Mouse (Mus musculus): ENCODE results near the gene Syngr4. TPM values are rescaled to one million over a fixed set of nuclear protein-coding genes. Genes with fewer than 3 reads are reported as not detected.
A peak's percentile ranks its signal among the peaks of the same experiment; 100 is the strongest.

Syngr4 gene
- polyA plus RNA-seq, 1 experiment: 0.19 TPM

DNA sequence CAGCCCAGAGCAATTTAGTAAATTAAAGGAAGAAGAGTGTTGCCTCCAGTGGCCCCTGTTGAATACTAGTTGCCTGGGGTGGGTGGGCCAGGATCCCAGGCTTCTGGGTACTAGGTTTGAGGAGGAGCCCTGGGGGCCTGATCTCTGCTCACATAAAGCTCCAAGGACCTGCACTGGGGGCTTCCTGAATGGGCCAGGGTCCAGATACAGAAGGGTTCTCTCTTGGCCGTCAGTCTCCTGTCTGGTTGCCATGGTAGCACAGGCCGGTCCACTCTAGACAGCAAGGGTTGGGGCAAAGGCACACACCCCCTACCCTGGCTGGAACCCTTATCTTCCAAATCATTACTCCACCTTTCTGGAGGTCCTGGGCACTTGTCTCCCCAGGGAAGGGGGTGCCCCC, 28.6 kb downstream of the Syngr4 start:
- Histone ChIP-seq H3K36me3 (ENCODE audit: control insufficient read depth, insufficient read depth, low read length) (no peaks in the 10 kb centered on the region), H3K27ac (ENCODE audit: insufficient read depth, low read depth, low read length) (no peak overlapping the region), H3K27me3 (replicated peaks; ENCODE audit: control insufficient read depth, insufficient read depth, low read length) (no peaks in the 10 kb centered on the region), H3K4me1 (ENCODE audit: control insufficient read depth, insufficient read depth, low read length) (peaks cover 6% of the 10 kb centered on the region; the same call in 1 of the 2 replicates), H3K4me3 (ENCODE audit: insufficient read depth, low read depth, low read length) (no peak overlapping the region)
- no peak for DNase-seq
- TF ChIP-seq POLR2A (IDR thresholded peaks at IDR 0.05; ENCODE audit: low read depth, low read length): no peak
- TF ChIP-seq CTCF (conservative IDR thresholded peaks at IDR 0.05; ENCODE audit: insufficient read depth, insufficient read length, low read depth, low read length): no peak
- 60% methylated on average over 2 of the region's 2 CpGs for WGBS

DNA sequence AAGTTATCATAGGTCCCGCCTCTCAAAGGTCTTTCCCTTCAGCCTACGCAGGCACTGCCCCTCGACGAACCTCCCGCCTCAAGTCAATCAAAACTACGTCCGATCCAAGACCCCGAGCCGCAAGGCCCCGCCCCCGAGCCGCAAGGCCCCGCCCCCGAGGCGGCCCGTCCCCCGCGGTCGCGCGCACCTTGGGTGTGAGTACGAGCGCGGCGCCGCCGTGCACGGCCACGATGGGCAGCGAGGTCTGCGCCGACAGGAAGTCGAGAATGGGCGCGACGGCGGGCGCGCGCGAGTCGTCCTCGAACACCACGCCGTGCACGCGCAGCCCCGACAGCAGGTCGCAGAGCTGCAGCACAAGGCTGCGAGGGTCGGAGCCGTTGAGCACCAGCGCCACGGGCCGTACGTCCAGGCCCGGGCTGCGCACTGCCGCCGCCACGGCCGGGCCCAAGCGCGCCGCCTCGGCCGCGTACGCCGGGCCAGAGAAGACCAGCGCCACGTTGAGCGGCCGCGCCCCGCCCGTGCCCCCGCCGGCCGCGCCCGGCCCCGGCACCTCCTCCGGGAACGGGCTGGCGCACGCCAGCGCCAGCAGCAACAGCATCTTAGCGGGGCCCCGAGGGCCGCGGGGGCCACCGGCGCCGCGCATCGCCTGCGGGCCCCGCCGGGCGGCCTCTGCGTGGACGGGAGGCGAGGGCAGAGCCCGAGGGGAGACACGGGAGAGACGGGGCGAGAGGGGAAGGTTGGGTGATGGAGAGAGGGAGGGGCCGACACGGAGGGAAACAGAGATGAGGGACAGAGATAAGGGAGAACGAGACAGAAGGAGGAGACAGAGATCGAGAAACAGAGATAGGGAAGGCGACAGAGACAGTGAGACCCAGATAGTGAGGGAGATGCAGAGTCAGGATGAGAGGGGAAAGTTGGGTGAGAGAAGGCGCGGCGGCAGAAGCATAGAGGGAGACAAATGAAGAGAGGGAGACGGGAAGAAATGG, 30.3 kb downstream of the Syngr4 start:
- Histone ChIP-seq H3K36me3 (ENCODE audit: control insufficient read depth, insufficient read depth, low read length) (no peaks in the 10 kb centered on the region), H3K27ac (ENCODE audit: insufficient read depth, low read depth, low read length) (no peak overlapping the region), H3K4me3 (ENCODE audit: insufficient read depth, low read depth, low read length) (peak overlapping the region; percentile 87), H3K27me3 (replicated peaks; ENCODE audit: control insufficient read depth, insufficient read depth, low read length) (no peaks in the 10 kb centered on the region), H3K4me1 (ENCODE audit: control insufficient read depth, insufficient read depth, low read length) (peaks cover 6% of the 10 kb centered on the region; the same call in 1 of the 2 replicates)
- 1% methylated on average over 116 of the region's 117 CpGs for WGBS
- TF ChIP-seq POLR2A (IDR thresholded peaks at IDR 0.05; ENCODE audit: low read depth, low read length) (no peak), CTCF (conservative IDR thresholded peaks at IDR 0.05; ENCODE audit: insufficient read depth, insufficient read length, low read depth, low read length) (no peak)
- peak; percentile 93 for DNase-seq

GRCm38 (mm10) chr7:45864435-45864834, 32.1 kb downstream of the Syngr4 start:
- Histone ChIP-seq H3K4me3 (ENCODE audit: insufficient read depth, low read depth, low read length) (no peak overlapping the region), H3K36me3 (ENCODE audit: control insufficient read depth, insufficient read depth, low read length) (no peaks in the 10 kb centered on the region), H3K4me1 (ENCODE audit: control insufficient read depth, insufficient read depth, low read length) (peaks cover 6% of the 10 kb centered on the region; the same call in 1 of the 2 replicates), H3K27me3 (replicated peaks; ENCODE audit: control insufficient read depth, insufficient read depth, low read length) (no peaks in the 10 kb centered on the region), H3K27ac (ENCODE audit: insufficient read depth, low read depth, low read length) (no peak overlapping the region)
- 62% methylated on average over 3 of the region's 3 CpGs for WGBS
- no peak for TF ChIP-seq CTCF (conservative IDR thresholded peaks at IDR 0.05; ENCODE audit: insufficient read depth, insufficient read length, low read depth, low read length)
- TF ChIP-seq POLR2A (IDR thresholded peaks at IDR 0.05; ENCODE audit: low read depth, low read length): no peak
- DNase-seq: no peak

DNA sequence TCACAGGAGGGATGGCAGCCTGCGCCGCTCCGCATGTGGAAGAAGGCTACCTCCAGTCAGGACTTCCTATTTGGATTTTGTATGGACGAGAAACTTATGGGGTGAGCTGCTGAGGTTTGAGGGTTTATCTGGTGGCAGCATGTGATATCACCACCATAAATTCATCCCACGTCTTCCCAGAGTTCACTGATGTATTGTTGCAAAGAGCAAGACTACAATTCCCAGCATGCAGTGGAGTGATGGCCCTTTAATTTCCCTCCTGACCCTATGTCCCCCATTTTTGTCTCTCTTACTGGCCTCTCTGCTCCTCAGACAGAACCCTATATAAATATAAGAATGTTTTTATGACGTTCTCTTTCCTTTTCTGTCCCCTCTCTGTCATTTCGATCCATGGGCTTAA, 33.7 kb downstream of the Syngr4 start:
- peaks cover 6% of the 10 kb centered on the region; the same call in 1 of the 2 replicates for H3K4me1 ChIP-seq (ENCODE audit: control insufficient read depth, insufficient read depth, low read length)
- no peak for DNase-seq
- 87% methylated on average over 7 of the region's 7 CpGs for WGBS
- no peak for TF ChIP-seq POLR2A (IDR thresholded peaks at IDR 0.05; ENCODE audit: low read depth, low read length)
- TF ChIP-seq CTCF (conservative IDR thresholded peaks at IDR 0.05; ENCODE audit: insufficient read depth, insufficient read length, low read depth, low read length): no peak
- no peaks in the 10 kb centered on the region for H3K27me3 ChIP-seq (replicated peaks; ENCODE audit: control insufficient read depth, insufficient read depth, low read length)
- no peak overlapping the region for H3K27ac ChIP-seq (ENCODE audit: insufficient read depth, low read depth, low read length)
- H3K4me3 ChIP-seq (ENCODE audit: insufficient read depth, low read depth, low read length): no peak overlapping the region
- no peaks in the 10 kb centered on the region for H3K36me3 ChIP-seq (ENCODE audit: control insufficient read depth, insufficient read depth, low read length)

GRCm38 (mm10) chr7:45859008-45859407, 37.5 kb downstream of the Syngr4 start:
- Histone ChIP-seq H3K36me3 (ENCODE audit: control insufficient read depth, insufficient read depth, low read length) (no peaks in the 10 kb centered on the region), H3K27me3 (replicated peaks; ENCODE audit: control insufficient read depth, insufficient read depth, low read length) (no peaks in the 10 kb centered on the region), H3K4me3 (ENCODE audit: insufficient read depth, low read depth, low read length) (no peak overlapping the region), H3K4me1 (ENCODE audit: control insufficient read depth, insufficient read depth, low read length) (no peaks in the 10 kb centered on the region), H3K27ac (ENCODE audit: insufficient read depth, low read depth, low read length) (no peak overlapping the region)
- TF ChIP-seq CTCF (conservative IDR thresholded peaks at IDR 0.05; ENCODE audit: insufficient read depth, insufficient read length, low read depth, low read length): no peak
- no peak for TF ChIP-seq POLR2A (IDR thresholded peaks at IDR 0.05; ENCODE audit: low read depth, low read length)
- WGBS: 75% methylated on average over 4 of the region's 4 CpGs
- no peak for DNase-seq

DNA sequence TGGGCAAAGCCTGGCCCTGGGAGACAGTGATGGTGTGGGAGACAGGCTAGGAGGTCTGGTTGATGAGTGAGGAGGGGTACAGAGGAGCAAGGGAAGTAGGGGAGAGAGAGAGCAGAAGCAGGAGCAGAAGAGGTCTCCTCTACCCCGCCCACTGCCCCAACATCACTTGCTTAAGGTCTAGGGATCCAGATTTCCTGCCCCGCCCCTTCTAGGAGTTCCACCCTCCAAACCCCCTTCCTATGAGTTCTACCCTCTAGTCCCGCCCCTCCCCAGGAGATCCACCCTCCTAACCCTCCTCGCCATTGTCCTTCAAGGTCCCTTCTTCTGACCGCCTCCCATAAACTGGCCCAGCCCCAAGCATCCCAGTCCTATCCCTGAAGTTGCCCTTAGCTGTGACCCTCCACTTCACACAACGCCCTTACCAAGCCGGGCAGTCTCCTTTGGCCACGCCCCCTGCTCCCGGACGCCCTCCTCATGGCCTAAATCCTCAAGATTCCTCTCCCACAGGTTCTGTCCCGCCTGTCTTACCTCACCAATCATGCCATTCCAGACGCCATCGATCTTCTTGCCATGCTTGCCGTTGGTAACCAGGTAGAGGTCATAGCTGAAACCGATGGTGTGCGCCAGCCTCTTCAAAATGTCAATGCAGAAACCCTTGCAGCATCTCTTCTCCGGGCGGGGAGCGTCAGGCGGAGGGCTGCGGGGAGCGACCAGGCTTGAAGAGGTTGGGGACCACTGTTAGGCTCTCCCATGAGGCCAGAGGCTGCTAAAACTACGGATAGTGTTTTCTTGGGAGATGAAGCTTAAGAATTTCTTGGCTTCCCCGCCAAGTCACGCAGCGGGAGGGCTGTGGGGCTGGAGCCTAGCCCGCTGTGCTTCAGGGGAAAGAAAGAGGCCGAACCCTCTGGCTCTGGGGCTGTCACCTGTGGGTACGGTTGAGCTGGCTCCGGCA, 39.3 kb downstream of the Syngr4 start:
- H3K36me3 ChIP-seq (ENCODE audit: control insufficient read depth, insufficient read depth, low read length): no peaks in the 10 kb centered on the region
- 10% methylated on average over 30 of the region's 30 CpGs for WGBS
- no peak overlapping the region for H3K27ac ChIP-seq (ENCODE audit: insufficient read depth, low read depth, low read length)
- DNase-seq: no peak
- no peaks in the 10 kb centered on the region for H3K27me3 ChIP-seq (replicated peaks; ENCODE audit: control insufficient read depth, insufficient read depth, low read length)
- H3K4me3 ChIP-seq (ENCODE audit: insufficient read depth, low read depth, low read length): peak overlapping the region; percentile 0; the same call in 1 of the 2 replicates
- no peak for TF ChIP-seq CTCF (conservative IDR thresholded peaks at IDR 0.05; ENCODE audit: insufficient read depth, insufficient read length, low read depth, low read length)
- no peak for TF ChIP-seq POLR2A (IDR thresholded peaks at IDR 0.05; ENCODE audit: low read depth, low read length)
- H3K4me1 ChIP-seq (ENCODE audit: control insufficient read depth, insufficient read depth, low read length): no peaks in the 10 kb centered on the region
